In genomic region chr2:76674725-76675427, GRCm38 (mm10) we compare ENCODE assay signal across 8 mouse cellular contexts. TPM values are rescaled to one million over a fixed set of nuclear protein-coding genes. Genes with fewer than 3 reads are reported as not detected.
A peak's percentile ranks its signal among the peaks of the same experiment; 100 is the strongest.
DNase-seq lines count a peak whose midpoint lies in the region; ATAC-seq and TF ChIP-seq lines count a peak whose summit lies in the region.

Gene Plekha3, plus strand, starts transcription at chr2:76675281.

- WGBS in forebrain, embryonic 12.5 days: 4% methylated on average over 45 of the region's 52 CpGs
- 4% methylated on average over 50 of the region's 52 CpGs for WGBS in heart, embryonic 16.5 days
- WGBS in liver, embryonic 14.5 days (ENCODE audit: insufficient replicate concordance): 3% methylated on average over 47 of the region's 52 CpGs
- WGBS in stomach, embryonic 15.5 days: 3% methylated on average over 52 of the region's 52 CpGs

- H3K9me3 ChIP-seq in forebrain, embryonic 12.5 days: no peaks in the 10 kb centered on the region
- no peaks in the 10 kb centered on the region for H3K9me3 ChIP-seq in heart, embryonic 16.5 days (replicated peaks; ENCODE audit: control insufficient read depth, low read length)
- H3K9me3 ChIP-seq in liver, embryonic 14.5 days (ENCODE audit: control insufficient read depth, low read length): no peaks in the 10 kb centered on the region
- H3K9me3 ChIP-seq in stomach, embryonic 15.5 days: no peaks in the 10 kb centered on the region

- H3K36me3 ChIP-seq in forebrain, embryonic 12.5 days (replicated peaks): peaks cover 4% of the 10 kb centered on the region; the same call in 1 of the 2 replicates
- no peaks in the 10 kb centered on the region for H3K36me3 ChIP-seq in heart, embryonic 16.5 days (ENCODE audit: control insufficient read depth, insufficient read depth)
- H3K36me3 ChIP-seq in liver, embryonic 14.5 days (replicated peaks; ENCODE audit: control insufficient read depth, insufficient read depth, low read depth): no peaks in the 10 kb centered on the region
- H3K36me3 ChIP-seq in stomach, embryonic 15.5 days: no peaks in the 10 kb centered on the region

- H3K4me1 ChIP-seq in forebrain, embryonic 12.5 days: peaks cover 37% of the 10 kb centered on the region
- peaks cover 28% of the 10 kb centered on the region for H3K4me1 ChIP-seq in heart, embryonic 16.5 days (ENCODE audit: control insufficient read depth, insufficient read depth, low read length)
- H3K4me1 ChIP-seq in liver, embryonic 14.5 days (replicated peaks; ENCODE audit: control insufficient read depth in 2 of 2, insufficient read depth in 2 of 2, low read length in 1 of 2): peaks cover 10 to 17% of the 10 kb centered on the region in 2 experiments
- peaks cover 11% of the 10 kb centered on the region; the same call in 1 of the 2 replicates for H3K4me1 ChIP-seq in stomach, embryonic 15.5 days

- no peak for TF ChIP-seq EP300 in liver, embryonic 14.5 days (IDR thresholded peaks at IDR 0.05; ENCODE audit: low read depth)

- TF ChIP-seq CTCF in liver, embryonic 14.5 days (IDR thresholded peaks at IDR 0.05; ENCODE audit: low read depth): no peak

- DNase-seq in CD8-positive naive resting alpha-beta T cell, adult 2 months (ENCODE audit: low read depth in 2 of 2, low spot score in 2 of 2): peak; percentile 49 to 62
- DNase-seq in c-Kit-positive CD71-positive TER-119-positive erythroid progenitor cells, embryonic 14.5 days (ENCODE audit: low spot score): peak; percentile 40
- DNase-seq in kidney, postnatal 36 days: peak; percentile 88 to 91
- peak in 2 of 3 experiments; percentile 45 to 46 for DNase-seq in liver, embryonic 14.5 days (ENCODE audit: low read depth in 3 of 3, low spot score in 3 of 3)
- peak; percentile 84 for DNase-seq in neural tube, embryonic 10.5 days (ENCODE audit: extremely low spot score, low spot score)

- peak; percentile 78 for ATAC-seq in forebrain, embryonic 12.5 days (ENCODE audit: low FRiP score)
- ATAC-seq in heart, embryonic 16.5 days (replicated peaks; ENCODE audit: extremely low read depth, insufficient read depth, low FRiP score): peak; percentile 80
- peak; percentile 71 for ATAC-seq in liver, embryonic 14.5 days (ENCODE audit: insufficient read depth)
- peak; percentile 79 for ATAC-seq in stomach, embryonic 15.5 days (ENCODE audit: insufficient read depth, low FRiP score, low read depth)

- peak within 1 kb of the TSS; percentile 68 for H3K4me2 ChIP-seq in forebrain, embryonic 12.5 days
- peak within 1 kb of the TSS; percentile 82 for H3K4me2 ChIP-seq in heart, embryonic 16.5 days (ENCODE audit: low read depth, low read length)
- H3K4me2 ChIP-seq in liver, embryonic 14.5 days (ENCODE audit: low read depth): peak within 1 kb of the TSS; percentile 80
- peak within 1 kb of the TSS; percentile 75 for H3K4me2 ChIP-seq in stomach, embryonic 15.5 days

- H3K27ac ChIP-seq in forebrain, embryonic 12.5 days: peak within 1 kb of the TSS; percentile 81
- peak within 1 kb of the TSS; percentile 76 for H3K27ac ChIP-seq in heart, embryonic 16.5 days (ENCODE audit: low read length)
- peak within 1 kb of the TSS; percentile 51; the same call in 1 of the 2 replicates for H3K27ac ChIP-seq in liver, embryonic 14.5 days
- H3K27ac ChIP-seq in stomach, embryonic 15.5 days: peak within 1 kb of the TSS; percentile 79

- no peaks in the 10 kb centered on the region for H3K27me3 ChIP-seq in forebrain, embryonic 12.5 days
- no peaks in the 10 kb centered on the region for H3K27me3 ChIP-seq in heart, embryonic 16.5 days (ENCODE audit: control insufficient read depth, insufficient read depth, low read length)
- H3K27me3 ChIP-seq in liver, embryonic 14.5 days (ENCODE audit: control insufficient read depth, insufficient read depth, low read length): no peaks in the 10 kb centered on the region
- no peaks in the 10 kb centered on the region for H3K27me3 ChIP-seq in stomach, embryonic 15.5 days (replicated peaks)

- H3K4me3 ChIP-seq in forebrain, embryonic 12.5 days (replicated peaks): peak within 1 kb of the TSS; percentile 77
- H3K4me3 ChIP-seq in heart, embryonic 16.5 days (ENCODE audit: low read length): peak within 1 kb of the TSS; percentile 79
- peak within 1 kb of the TSS; percentile 70 to 87 for H3K4me3 ChIP-seq in liver, embryonic 14.5 days (ENCODE audit: insufficient read depth in 1 of 2, low read depth in 2 of 2, low read length in 2 of 2)
- peak within 1 kb of the TSS; percentile 91 for H3K4me3 ChIP-seq in stomach, embryonic 15.5 days (replicated peaks)

- H3K9ac ChIP-seq in forebrain, embryonic 12.5 days: peak within 1 kb of the TSS; percentile 89
- peak within 1 kb of the TSS; percentile 88 for H3K9ac ChIP-seq in heart, embryonic 16.5 days (ENCODE audit: low read length)
- H3K9ac ChIP-seq in liver, embryonic 14.5 days (replicated peaks): peak within 1 kb of the TSS; percentile 72
- H3K9ac ChIP-seq in stomach, embryonic 15.5 days: peak within 1 kb of the TSS; percentile 79

RNA-seq across cellular contexts. Expression of gene Plekha3, which starts in this region (rescaled TPM):
- 11.9 and 14.7 TPM in 2 replicates for polyA plus RNA-seq in forebrain, embryonic 12.5 days (2016; fragmentation: Nextera tagmentation; extraction: Ambion mirVana)
- 3.2 and 6.1 TPM in 2 replicates for polyA plus RNA-seq in heart, embryonic 16.5 days (2015; fragmentation: Nextera tagmentation; extraction: Ambion mirVana)
- polyA plus RNA-seq in liver, embryonic 14.5 days (2012; rRNA removed): 3.0 and 3.9 TPM in 2 replicates
- 3.1 and 3.6 TPM in 2 replicates for polyA plus RNA-seq in liver, embryonic 14.5 days (2014; fragmentation: Nextera tagmentation; extraction: Ambion mirVana)
- 10.3 and 11.3 TPM in 2 replicates for polyA plus RNA-seq in stomach, embryonic 15.5 days (2015; fragmentation: Nextera tagmentation; extraction: Ambion mirVana)

Comparison
In these comparisons a context has a peak if more than half of its experiments do, and no peak if none do; other contexts are left out.
1. Peak in every context shown above with its lines: DNase-seq, ATAC-seq, H3K4me3 ChIP-seq and H3K27ac ChIP-seq.